Mouse (Mus musculus) left cerebral cortex, postnatal 4 days (tissue): ENCODE data around the gene Ttpal. TPM values are rescaled to one million over a fixed set of nuclear protein-coding genes. Genes with fewer than 3 reads are reported as not detected.
"Not testable (repeated sequence)": the region's sequence is repeated elsewhere in the genome, so short reads cannot be mapped to it uniquely, and the experiment has no call there.

Experiments used
- DNase-seq: peaks from one replicate; pipeline ENCODE4 v3.0.0-alpha.2; 2022
- intact Hi-C: fragments of 180-260 bp; cut with DNase I; formaldehyde crosslinking; loops from one replicate; pipeline ENCODE4 v1.15.1; 2025
- total RNA-seq, 2 experiments: library from RNA; stranded (reverse); gene quantifications; 2 replicates each; pipeline ENCODE4 v1.2.3; 2021

Ttpal gene
- total RNA-seq, 2 experiments from 2014 or later, result 40.1 to 46.8 TPM

DNA sequence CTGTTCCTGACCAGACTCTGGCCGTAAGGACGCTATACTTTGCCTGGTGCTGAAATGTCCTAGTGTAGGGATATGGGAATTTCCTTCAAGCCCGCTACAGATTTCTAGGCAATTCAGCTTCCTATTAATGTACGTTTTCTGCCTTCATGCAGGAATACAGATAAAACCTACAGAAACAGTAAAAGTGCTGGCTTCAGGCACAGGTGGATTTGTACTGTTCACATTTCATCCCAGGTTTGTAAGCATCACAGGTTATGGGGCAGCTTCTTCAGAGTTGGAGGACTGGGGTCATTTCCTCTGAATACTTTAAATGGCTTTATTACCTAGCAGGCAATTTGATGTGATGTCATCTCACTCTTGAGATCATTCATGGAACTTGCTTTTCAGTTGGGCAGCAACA lies 15.8 kb downstream of the Ttpal start:
- intact Hi-C loops, result no loop called here

DNA sequence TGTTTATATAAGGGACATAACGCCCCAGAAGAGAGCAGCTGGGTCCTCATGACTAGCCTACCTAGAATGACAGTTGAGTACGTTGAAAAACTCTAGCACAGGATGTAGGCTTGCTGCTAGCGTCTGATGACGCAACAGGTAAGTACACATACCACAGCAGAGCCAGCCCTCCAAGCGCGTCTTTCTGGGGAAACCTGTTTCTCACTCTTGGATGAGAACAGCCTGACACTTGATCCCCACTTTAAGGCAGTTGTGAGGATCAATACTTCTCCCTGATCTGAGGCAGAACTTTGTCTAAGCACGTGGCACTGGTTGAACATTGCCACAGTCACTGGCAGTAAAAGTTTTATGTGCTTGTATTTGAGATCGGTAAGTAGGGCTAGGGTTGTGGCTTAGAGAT lies 18.3 kb downstream of the Ttpal start:
- no peak for DNase-seq
- intact Hi-C loops, result no loop called here

More for the DNA sequence above, 15.8 kb downstream of the Ttpal start:
- no peak for DNase-seq

DNA sequence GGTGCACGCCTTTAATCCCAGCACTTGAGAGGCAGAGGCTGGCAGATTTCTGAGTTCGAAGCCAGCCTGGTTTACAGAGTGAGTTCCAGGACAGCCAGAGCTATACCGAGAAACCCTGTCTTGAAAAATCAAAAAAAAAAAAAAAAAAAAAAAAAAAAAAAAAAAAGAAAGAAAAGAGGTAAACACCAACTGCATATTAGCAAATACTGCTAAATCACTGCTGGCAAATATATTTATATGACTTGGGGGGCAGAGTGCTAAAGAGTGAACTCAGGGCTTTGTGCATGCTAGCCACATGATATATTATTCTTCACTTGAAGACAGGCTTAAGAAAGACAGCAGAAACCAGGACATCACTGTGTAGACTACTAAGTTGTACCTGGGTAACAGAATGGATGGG lies 19.3 kb downstream of the Ttpal start:
- DNase-seq, intact Hi-C loops: not testable (repeated sequence)

DNA sequence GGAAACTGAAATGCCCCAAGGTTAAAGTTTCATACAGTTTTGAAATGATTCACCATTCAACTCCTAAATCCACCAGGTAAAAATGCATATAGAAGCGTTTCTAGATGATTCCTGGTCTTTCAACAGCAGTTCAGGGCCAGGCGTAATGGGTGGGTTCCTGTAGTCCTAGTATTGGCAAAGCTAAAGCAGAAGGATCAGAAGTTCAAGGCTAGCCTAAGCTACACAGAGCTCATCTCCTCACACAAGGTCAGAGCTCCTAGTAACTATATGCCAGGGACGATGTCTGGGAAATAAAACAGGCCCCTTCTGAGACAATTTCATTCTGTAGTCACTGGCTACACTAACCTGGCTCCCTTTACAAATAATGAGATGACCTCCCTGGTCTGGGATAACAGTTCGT lies 29.1 kb downstream of the Ttpal start:
- no peak for DNase-seq
- intact Hi-C loops, result no loop called here

DNA sequence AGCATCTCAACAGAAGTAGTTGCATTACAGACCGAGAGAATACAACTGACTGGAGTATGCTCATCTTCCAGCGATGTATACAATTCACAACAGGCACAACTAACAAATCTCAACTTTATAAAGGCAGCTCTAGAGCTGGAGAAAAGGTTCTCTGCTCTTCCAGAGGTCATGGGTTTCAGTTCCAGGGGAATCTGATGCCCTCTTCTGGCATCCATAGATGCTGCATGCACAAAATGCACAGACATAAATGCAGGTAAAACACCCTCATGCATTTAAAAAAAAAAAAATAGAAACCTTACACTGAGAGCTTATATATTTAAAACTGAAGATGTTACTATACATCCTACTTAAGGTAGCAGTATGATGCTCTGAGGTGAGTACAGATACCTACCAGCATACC lies 29.6 kb downstream of the Ttpal start:
- no peak for DNase-seq
- intact Hi-C loops, result no loop called here

DNA sequence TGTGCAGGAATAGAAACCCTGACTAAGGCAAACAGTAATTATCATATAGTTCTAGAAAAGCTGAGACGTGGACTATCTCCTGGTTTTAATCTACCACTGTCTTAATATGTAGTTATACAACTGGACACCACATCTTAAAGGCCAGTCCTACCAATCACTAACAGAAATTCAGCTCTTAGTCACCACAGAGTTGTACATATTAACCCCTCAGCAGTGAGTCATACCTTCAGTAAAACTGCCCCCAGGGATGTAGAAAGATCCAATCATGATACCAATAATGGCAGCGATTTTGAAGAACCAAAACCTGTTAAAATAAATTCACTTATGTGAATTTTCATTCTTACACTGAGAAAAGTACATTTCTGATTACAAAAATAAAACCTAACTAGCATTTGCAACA lies 32.1 kb downstream of the Ttpal start:
- intact Hi-C loops, result no loop called here
- DNase-seq, result no peak

DNA sequence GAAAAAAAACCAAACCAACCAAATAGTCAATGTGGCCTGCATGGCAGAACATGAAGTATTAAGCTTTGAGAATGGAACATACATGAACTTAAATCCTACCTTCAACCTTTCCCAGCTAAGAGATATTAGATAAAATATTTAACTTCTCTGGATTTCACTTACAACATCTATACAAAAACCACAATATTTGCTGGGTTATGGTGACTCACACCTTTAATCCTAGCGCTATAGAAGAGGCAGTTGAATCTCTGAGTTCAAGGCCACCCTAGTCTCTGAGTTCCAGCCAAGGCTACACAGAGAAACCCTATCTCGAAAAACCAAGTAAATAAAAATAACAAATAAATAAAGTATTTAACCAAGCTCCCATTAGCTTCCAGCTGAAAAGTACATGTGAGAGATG lies 33.9 kb downstream of the Ttpal start:
- DNase-seq, result no peak
- intact Hi-C loops, result no loop called here

DNA sequence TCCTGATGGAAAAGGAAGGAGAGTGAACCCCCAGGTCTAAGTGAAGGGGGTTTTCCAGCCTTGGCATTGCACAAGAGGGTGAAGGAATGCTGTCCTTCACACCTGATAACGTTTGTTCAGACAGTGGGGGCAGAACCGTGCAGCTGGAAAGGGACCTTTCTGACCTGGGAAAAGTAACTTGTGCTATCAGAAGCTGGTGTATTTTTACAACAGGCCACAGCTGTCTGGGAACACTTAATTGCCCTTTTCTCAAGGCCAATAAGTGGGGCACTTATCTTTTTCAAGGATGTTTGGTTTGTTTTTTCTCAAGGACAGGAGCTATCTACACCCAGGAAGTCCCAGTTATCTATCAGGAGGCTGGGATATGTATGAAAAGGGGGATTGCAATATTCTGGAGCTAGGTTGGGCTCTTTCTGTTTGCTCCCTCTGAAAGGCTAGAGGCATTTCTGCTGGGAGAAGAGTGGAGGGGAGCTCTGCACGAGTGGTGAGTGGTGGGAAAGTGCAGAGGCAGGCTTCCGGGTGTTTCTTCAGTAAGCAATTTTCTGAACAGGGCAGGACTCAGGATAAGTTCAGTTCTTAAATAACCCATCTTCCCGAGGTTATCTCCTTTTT lies 35.6 kb downstream of the Ttpal start:
- DNase-seq, result no peak
- intact Hi-C loops, result no loop called here

DNA sequence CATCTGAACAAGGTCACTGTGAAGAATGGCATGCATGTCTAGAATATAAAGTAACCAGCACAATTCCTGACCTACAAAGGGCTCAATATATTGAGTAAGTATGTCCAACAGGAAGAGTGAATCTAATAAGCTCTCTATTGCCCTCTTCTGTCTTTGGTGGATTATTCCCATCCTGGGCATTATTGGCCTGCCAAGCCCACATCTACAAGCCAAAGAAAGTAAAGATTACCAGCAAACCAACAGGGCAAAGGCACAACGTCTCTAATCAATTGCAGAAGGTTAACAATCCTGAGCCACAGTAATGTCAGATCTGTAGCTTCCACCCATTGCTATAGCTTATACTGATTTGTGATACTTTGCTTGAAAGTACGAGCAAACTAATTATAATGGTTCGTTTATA lies 38.4 kb downstream of the Ttpal start:
- intact Hi-C loops, result no loop called here
- DNase-seq, result no peak

DNA sequence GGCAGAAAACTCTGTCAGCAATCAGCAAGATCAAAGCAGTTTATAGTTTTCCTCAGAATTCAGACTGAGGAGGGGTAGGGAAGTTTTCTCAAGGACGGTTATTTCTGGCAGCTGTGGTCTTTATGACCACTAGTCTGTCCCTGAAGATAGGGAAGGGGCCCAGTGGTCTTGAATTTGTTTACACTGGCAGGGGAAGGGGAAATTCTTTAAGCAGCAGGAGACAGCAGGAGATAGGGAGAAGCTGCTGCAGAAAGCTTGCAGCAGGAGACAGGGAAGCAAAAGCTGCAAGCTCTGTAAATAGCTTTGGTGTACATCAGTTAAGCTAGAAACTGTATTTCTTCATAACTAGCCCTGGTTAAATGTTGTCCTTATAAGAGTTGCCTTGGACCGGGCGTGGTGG lies 39.6 kb downstream of the Ttpal start:
- DNase-seq, result no peak
- intact Hi-C loops, result no loop called here

DNA sequence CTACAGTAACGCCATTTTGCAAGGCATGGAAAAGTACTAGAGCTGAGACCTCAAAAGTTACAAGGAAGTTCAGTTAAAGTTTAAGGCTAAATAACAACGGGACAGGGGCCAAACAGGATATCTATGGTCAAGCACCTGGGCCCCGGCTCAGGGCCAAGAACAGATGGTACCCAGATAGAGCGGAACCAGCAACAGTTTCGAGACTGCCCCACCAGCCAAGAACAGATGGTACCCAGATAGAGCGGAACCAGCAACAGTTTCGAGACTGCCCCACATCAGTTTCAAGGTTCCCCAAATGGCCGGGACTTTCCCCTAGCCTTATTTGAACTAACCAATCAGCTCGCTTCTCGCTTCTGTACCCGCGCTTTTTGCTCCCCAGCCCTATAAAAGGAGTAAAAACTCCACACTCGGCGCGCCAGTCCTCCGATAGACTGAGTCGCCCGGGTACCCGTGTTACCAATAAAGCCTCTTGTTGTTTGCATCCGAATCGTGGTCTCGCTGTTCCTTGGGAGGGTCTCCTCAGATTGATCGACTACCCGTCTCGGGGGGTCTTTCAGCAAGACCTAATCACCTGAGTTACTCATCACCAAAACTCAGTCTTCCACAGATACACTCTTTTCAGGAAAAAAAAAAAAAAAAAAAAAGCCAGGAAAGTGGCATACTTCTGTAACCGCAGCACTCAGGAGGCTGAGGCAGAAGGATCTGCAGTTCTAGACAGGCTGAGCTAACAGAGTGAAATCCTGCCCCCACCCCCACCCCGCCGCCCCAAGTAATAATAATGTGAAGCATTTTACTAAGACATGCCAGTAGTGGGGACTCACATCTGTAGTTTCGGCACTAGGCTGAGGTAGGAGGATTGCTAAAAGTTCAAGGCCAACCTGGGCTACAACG lies 40.8 kb downstream of the Ttpal start:
- DNase-seq, result peak; percentile 24
- intact Hi-C loops, result no loop called here

DNA sequence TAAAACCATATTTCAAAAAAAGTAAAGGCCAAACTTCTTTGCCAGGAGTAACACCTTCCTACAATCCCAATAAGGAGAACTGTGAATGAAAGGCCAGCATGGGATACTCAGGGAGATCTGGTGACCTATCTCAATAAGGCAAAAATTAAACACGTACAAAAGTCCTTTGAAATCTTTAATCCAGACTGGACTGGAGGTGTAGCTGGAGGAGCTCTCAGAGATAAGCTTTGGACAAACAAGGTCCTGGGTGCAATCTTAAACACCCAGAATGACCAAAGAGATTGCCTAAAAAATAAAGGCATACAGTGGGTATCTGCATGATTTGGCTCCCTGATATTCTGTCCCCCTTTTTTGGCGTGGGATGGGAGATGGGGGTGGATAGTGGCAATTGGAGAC lies 41.5 kb downstream of the Ttpal start:
- intact Hi-C loops, result no loop called here

DNA sequence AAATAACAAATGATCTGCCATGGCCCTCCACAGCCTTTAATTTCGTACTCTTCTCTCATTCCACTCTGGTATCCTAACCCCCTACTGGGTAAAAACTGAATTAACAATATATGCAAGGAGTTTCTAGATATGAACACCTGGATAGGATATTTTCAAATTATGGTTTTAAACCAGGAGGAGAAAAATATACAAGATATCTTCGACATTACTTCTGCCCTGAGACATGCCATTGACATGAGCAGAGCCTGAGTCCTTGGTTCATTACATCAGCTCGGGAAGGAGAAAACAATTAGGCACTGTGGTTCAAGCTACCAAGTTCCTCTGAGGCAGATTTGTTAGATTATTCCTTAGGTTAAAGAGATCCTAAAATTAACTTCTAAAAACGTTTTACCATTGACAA lies 41.9 kb downstream of the Ttpal start:
- intact Hi-C loops, result no loop called here
- no peak for DNase-seq

More for the DNA sequence above, 41.5 kb downstream of the Ttpal start:
- DNase-seq, result no peak

DNA sequence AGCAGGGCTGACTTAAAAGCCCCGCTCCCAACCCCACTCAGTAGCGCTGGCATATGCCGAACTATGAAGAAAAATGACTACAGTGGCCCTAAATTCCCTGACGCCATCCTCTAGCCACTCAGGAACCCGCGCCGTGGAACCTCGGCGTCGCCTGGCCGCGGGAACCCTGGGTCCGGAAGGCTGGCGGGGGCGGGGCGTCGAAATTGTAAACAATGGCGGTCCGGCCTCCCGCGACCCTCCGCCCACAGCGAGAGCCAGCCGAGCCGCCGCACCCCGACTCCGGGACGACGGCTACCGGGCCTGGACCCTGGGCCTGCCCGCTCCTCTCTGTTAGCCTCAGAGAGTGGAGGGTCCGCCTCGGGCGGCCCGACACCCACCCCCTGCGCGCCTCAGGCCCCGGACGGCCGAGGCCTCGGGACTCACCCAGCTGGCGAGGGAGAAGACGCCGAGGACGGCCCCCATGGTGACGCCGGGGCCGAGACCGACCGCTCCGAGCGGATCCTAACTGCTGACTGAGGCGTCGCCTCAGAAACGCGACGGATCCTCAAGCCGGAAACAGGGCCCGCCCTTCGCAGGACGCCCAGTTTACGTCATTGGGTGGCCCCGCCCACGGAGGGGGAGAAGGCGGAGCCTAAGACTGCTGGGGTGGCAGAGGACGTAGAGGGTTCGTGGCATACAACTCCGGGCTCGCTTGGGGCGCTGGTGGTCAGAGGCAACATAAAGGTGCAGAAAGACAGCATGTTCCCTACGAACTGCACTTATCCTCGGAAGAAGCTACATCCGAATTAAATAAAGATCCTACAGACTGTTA lies 42.7 kb downstream of the Ttpal start, which contains the start of gene Serinc3:
Serinc3 (minus strand) TSS at position 557 of the 811 bp plus-strand sequence.
- DNase-seq, result peak; percentile 99

DNA sequence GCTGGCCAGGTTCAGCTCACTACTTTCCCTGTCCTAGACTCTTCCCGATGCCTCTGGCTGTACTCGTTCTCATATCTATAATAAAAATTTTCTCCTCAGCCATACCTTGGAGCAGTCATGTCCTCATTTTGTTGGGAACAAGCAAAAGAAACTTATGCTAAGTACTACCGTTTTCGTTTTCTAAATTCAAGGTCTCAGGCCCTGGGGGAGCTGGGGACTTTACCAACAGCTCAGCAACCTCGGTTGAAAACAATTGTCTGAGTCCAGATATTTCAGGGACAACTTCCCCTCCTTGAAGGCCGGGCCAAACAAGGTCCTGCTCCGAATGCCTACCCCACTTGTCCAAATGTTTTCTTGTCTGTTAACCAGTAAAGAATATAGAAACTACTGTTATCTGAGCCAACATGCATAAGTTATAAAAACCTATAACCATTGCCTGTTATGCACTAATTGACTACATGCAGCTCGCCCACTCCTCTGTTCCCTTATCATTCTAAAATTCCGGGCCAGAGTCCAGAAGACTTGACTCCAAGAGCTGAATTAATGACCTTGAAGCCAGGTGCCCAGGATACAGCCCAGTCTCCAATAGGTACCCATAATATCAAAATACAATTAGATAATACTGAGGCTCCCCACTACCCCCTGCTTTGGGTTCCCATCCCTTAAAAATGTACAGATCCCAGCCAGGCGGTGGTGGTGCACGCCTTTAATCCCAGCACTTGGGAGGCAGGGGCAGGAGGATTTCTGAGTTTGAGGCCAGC lies 43.8 kb downstream of the Ttpal start:
- intact Hi-C loops, result loop anchor here (5.0 kb wide), 1 partner anchor 71 kb away; no protein-coding TSS in a partner anchor
- DNase-seq, result no peak

More for the DNA sequence above, 42.7 kb downstream of the Ttpal start, which contains the start of gene Serinc3:
- intact Hi-C loops, result loop anchor here (5.0 kb wide), 1 partner anchor 73 kb away; no protein-coding TSS in a partner anchor

DNA sequence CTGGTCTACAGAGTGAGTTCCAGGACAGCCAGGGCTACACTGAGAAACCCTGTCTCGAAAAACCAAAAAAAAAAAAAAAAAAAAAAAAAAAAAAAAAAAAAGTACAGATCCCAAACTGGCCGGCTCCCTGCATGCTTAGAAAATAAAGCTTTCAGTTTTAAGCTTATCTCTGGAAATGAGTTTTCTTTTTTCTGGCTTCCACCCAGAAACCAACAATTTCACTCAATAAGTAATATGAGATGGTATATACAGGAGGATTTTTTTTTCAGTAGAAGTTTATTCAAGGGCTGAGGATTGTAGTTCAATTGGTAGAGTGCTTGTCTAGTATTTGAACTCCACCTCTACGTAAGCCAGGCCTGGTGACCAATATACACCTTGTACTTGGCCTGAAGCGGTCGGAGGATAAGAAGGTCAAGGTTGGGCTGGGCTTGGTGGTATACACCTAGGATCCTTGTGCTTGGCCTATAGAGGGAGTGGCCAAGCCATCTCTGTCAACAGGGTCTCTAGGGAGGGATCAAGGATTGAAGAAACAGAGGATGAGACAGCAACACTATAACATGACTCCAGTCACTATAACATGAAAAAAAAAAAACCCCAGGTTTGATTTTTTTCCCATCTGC lies 44.5 kb downstream of the Ttpal start:
- DNase-seq, result no peak
- intact Hi-C loops, result loop anchor here (5.0 kb wide), 1 partner anchor 71 kb away; no protein-coding TSS in a partner anchor

DNA sequence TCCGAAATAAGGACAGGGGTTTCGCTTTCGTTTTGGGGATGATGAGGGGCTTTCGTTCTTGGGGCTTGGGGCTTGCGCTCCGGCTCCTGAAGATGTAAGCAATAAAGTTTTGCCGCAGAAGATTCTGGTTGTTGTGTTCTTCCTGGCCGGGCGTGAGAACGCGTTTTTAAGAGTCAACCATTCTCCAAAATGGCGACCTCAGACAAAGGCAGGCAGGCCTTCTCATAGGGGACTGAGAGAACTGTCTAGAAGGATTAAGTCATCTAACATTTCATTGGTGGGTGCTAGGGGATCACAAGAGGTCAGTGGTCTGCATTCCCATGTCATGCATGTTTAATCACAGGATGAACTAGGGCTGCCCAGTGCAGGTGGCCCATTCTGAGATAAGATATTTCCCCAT lies 53.6 kb downstream of the Ttpal start:
- intact Hi-C loops, result not testable (repeated sequence)

DNA sequence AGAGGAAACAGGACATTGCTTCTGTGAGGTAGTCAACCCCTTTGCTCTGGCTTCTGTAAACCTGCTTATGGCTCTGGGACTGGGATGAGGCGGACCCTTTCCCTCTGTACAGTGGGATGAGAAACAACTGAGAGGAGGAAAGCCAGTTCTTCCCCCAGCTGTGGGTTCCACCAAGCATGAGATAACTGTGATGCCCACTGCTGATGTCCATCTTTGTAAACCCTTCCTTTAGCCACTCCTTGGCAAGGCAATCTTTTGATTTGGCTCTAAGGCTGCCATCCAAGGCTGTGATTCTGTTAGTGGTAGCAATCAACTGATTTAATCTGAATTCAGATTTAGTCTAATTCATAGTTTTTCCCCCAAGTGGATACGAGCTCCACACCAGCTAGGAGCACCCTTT lies 55.4 kb downstream of the Ttpal start:
- no peak for DNase-seq
- intact Hi-C loops, result no loop called here

More for the DNA sequence above, 53.6 kb downstream of the Ttpal start:
- DNase-seq, result not testable (repeated sequence)

DNA sequence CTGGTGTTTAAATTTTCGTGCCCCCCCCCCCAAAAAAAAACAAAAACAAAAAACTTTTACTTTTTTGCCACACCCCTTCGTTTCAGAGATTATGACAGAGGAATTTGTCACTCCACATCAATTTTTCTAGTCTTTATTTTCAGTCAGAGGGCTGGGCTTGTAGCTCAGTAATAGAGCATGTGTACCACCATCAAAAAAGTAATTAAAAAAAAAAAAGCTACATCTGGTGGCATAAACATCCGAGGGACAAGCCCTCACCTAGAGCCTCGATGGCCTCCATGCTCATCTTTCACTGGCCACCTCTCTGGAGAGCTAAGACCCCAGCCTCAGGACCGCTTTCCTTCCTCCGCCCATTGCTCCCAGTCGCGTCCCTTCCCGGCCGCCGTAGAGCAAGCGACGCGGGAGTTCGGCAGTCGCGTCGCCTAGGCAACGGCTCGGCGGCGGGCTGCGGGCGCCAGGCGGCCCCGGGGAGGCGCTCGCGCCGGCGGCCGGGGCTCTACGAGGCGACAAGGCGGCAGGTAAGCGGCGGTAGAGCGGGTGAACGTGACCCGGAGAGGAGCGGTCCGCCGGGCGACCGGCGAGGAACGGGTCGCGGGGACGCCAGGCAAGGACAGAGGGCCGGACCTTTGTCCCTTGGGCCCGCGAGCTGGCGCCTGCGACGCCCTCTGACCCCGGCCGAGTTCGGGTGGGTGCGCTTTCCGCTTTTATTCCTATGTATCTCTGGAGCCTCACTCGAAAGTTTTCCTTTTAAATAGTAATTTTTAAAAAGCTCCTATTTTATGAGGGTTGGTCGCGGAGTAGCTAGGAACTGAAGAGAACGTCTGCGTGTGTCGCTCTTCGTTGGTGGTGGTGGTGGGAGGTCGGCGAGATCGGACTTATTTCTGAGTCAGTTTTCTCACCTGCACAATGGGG lies 56.1 kb downstream of the Ttpal start, which contains the start of gene Pkig:
Pkig (plus strand) TSS at position 412 of the 912 bp plus-strand sequence.
- intact Hi-C loops, result no loop called here
- peak; percentile 88 for DNase-seq
